Mouse (Mus musculus) lung, embryonic 14.5 days (tissue): ENCODE measurements around the gene Ttc7b. TPM values are rescaled to one million over a fixed set of nuclear protein-coding genes. Genes with fewer than 3 reads are reported as not detected.

ENCODE experiments used
- ATAC-seq: fragments of 200-750 bp; cut with Nextera tagmentation; 2 replicates; pipeline ENCODE4 v1.8.0; 2017; ENCODE audit warnings: mild to moderate bottlenecking, moderate TSS enrichment, moderate library complexity; ENCODE audit not compliant: insufficient read depth
- DNase-seq: peaks from one replicate; pipeline ENCODE4 v3.0.0-alpha.2; 2015
- H3K27ac ChIP-seq: fragments of 300-500 bp; sonication (generic); 2 replicates; pipeline ENCODE4 v1.5.1; 2014; ENCODE audit warnings: low read depth, mild to moderate bottlenecking, moderate library complexity
- H3K27me3 ChIP-seq: fragments of 300-500 bp; sonication (generic); 2 replicates; pipeline ENCODE4 v1.6.1; 2014; ENCODE audit warnings: low read length, control low read depth; ENCODE audit not compliant: insufficient read depth
- H3K36me3 ChIP-seq: fragments of 300-500 bp; sonication (generic); 2 replicates; pipeline ENCODE4 v1.6.1; 2014; ENCODE audit warnings: control low read depth; ENCODE audit not compliant: insufficient read depth
- H3K4me1 ChIP-seq: fragments of 300-500 bp; sonication (generic); 2 replicates; pipeline ENCODE4 v1.6.1; 2014; ENCODE audit warnings: antibody characterized with exemption, control low read depth; ENCODE audit not compliant: insufficient read depth
- H3K4me2 ChIP-seq: fragments of 300-500 bp; sonication (generic); 2 replicates; pipeline ENCODE4 v1.6.1; 2014; ENCODE audit warnings: mild to moderate bottlenecking
- H3K4me3 ChIP-seq: fragments of 300-500 bp; sonication (generic); 2 replicates; pipeline ENCODE4 v1.5.1; 2014; ENCODE audit warnings: low read depth, low read length
- H3K9ac ChIP-seq: fragments of 300-500 bp; sonication (generic); 2 replicates; pipeline ENCODE4 v1.6.1; 2014
- H3K9me3 ChIP-seq: fragments of 300-500 bp; sonication (generic); 2 replicates; pipeline ENCODE4 v1.6.1; 2016; ENCODE audit warnings: low read depth, low read length, control low read depth
- CTCF ChIP-seq: IDR thresholded peaks from 2 replicates; pipeline ENCODE4 v1.5.1; 2016; ENCODE audit warnings: antibody characterized with exemption, low read depth
- WGBS: fragments of 180-500 bp; shearing (Covaris S2); extraction: QIAGEN DNeasy Blood & Tissue Kit; methylation state at CpG from one replicate; pipeline ENCODE4 v1.1.7; 2014; 5-methylcytosine and 5-hydroxymethylcytosine counted together
- polyA plus RNA-seq: library from polyadenylated mRNA; unstranded; fragments of >200 nt; fragmentation: Nextera tagmentation; extraction: Ambion mirVana; gene quantifications from 2 replicates; pipeline ENCODE4 v1.2.1, GENCODE M21; 2014

Ttc7b gene
- polyA plus RNA-seq, 1 experiment from 2014 or later, result 8.1 TPM

DNA sequence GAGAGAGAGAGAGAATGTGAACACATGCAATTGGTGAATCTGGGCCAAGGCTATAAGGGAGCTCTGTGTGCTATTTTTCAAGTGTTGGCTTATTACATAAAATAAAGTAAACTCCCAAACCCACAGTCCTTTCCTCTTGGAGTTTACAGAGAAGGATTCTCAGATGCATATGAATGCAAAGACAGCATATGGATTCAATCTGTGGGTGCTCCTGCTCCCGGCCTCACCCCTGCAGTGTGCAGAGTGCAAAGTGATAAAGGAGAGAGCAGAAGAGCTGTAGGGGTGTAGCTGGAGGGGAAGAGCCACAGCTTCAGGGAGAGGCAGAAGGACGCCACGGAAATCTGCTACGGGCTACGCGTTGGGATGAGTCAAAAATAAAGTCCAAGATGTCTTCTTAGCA lies 258.9 kb downstream of the Ttc7b start:
- Histone ChIP-seq H3K27me3 (no peaks in the 10 kb centered on the region), H3K27ac (no peak overlapping the region), H3K4me3 (no peak overlapping the region), H3K4me2 (no peak overlapping the region), H3K36me3 (no peaks in the 10 kb centered on the region), H3K9me3 (no peaks in the 10 kb centered on the region), H3K4me1 (no peaks in the 10 kb centered on the region), H3K9ac (no peak overlapping the region)
- ATAC-seq (no peak), DNase-seq (peak; percentile 2)
- TF ChIP-seq CTCF, result no peak
- WGBS, result 80% methylated on average over 6 of the region's 6 CpGs

DNA sequence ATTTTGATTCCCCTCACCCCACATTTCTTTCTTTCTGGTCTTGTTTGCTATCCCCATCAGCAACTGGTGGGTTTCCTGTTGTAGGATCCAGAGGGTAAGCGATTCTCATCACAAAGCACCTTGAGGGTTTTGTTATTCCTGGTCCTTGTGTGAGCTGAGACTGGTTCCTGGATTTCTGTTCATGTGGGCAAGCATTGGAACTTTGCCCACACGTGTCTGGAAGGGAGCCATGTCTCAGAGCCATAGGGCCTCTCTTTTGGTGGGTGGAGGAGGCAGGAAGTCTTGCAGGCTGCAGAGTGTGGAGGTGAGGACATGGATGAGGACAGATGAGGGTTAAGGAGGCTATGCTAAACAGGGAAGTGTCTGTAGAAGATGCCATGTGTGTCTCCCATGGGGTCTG lies 260.5 kb downstream of the Ttc7b start:
- H3K9me3 ChIP-seq, result no peaks in the 10 kb centered on the region
- H3K27me3 ChIP-seq, result no peaks in the 10 kb centered on the region
- H3K4me2 ChIP-seq, result no peak overlapping the region
- H3K4me3 ChIP-seq, result no peak overlapping the region
- no peak for TF ChIP-seq CTCF
- no peak overlapping the region for H3K9ac ChIP-seq
- no peaks in the 10 kb centered on the region for H3K36me3 ChIP-seq
- WGBS, result 59% methylated on average over 2 of the region's 2 CpGs
- ATAC-seq, result no peak
- no peaks in the 10 kb centered on the region for H3K4me1 ChIP-seq
- peak; percentile 25 for DNase-seq
- H3K27ac ChIP-seq, result no peak overlapping the region

DNA sequence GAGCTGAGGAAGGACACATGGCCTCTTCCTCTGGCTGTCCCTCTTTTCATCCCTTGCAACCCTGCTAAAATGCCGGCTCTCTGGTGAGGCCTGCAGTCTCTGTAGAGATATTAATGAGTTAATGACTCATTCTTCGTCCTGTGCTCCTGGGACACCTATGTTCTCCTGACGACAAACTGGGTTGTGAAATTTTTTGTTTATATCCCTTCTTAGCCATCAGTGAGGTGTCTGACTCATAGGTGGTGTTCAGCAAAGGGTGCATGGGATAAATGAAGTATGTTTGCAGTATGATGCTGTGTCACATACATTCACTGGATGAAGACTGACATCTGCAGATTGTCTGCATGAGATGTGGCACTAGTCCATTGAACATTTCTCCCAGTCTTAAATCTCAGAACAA lies 262.8 kb downstream of the Ttc7b start:
- H3K27me3 ChIP-seq, result no peaks in the 10 kb centered on the region
- no peak overlapping the region for H3K4me3 ChIP-seq
- H3K9ac ChIP-seq, result no peak overlapping the region
- ATAC-seq, result no peak
- H3K4me2 ChIP-seq, result no peak overlapping the region
- WGBS, result 59% methylated on average over 3 of the region's 3 CpGs
- no peaks in the 10 kb centered on the region for H3K9me3 ChIP-seq
- no peak for TF ChIP-seq CTCF
- no peaks in the 10 kb centered on the region for H3K4me1 ChIP-seq
- DNase-seq, result no peak
- H3K36me3 ChIP-seq, result no peaks in the 10 kb centered on the region
- no peak overlapping the region for H3K27ac ChIP-seq

DNA sequence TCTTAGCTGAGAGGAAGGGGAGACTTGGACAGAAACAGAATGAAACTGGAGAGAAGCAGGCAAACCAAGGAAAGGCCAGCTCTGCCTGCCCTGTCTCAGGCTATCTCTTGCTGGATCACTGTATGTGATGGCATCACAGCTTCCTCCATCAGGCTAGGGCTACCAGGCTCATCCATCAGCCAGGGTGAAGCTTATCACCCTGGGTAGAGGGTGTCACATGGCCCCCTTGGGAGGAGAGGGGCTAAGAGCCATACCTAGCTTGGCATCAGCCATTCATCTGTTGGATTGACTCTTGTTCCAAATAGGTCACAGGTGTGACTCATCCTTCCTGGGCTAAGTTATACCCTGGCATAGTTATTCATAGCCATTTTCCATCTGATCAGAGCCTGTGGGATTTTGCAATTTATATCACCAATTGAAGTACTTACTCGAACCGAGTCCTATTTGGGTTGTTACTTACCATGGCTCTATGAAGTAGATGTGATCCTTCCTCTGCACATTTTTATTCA lies 265.1 kb downstream of the Ttc7b start:
- H3K9me3 ChIP-seq, result no peaks in the 10 kb centered on the region
- no peak for ATAC-seq
- no peaks in the 10 kb centered on the region for H3K4me1 ChIP-seq
- H3K4me2 ChIP-seq, result no peak overlapping the region
- no peak overlapping the region for H3K9ac ChIP-seq
- DNase-seq, result no peak
- H3K27ac ChIP-seq, result no peak overlapping the region
- no peaks in the 10 kb centered on the region for H3K27me3 ChIP-seq
- H3K4me3 ChIP-seq, result no peak overlapping the region
- no peak for TF ChIP-seq CTCF
- H3K36me3 ChIP-seq, result no peaks in the 10 kb centered on the region
- 91% methylated on average over 2 of the region's 2 CpGs for WGBS

DNA sequence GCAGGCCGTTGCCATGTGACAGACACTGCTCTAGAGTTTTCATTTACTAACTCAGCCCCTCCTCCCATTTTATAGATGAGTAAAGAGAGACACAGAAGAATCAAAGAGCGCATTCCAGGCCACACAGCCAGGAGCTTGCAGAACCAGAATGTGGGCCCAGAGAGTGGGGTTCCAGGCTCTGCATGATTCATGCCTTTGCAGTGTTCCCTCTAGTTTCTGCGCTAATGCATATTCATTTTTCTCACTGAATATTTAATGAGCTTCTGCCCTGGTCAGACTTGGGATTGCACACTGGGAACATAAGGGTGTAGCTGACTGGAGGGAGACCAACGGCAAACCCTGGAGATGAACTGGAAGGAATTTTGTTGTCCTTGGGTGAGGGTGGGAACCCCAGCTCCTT lies 266.2 kb downstream of the Ttc7b start:
- no peak for ATAC-seq
- Histone ChIP-seq H3K4me2 (no peak overlapping the region), H3K36me3 (no peaks in the 10 kb centered on the region), H3K4me1 (no peaks in the 10 kb centered on the region), H3K27ac (no peak overlapping the region), H3K4me3 (no peak overlapping the region), H3K9ac (no peak overlapping the region), H3K9me3 (no peaks in the 10 kb centered on the region), H3K27me3 (no peaks in the 10 kb centered on the region)
- DNase-seq, result no peak
- 70% methylated on average over 4 of the region's 4 CpGs for WGBS
- no peak for TF ChIP-seq CTCF

Other genes starting within 250 kb of the Ttc7b start
- 4.5 and 4.9 TPM in 2 replicates for gene Rps6ka5, start 206.2 kb upstream of the Ttc7b start, polyA plus RNA-seq